Mouse (Mus musculus) granulocyte monocyte progenitor cell, adult 5-6 weeks (primary cell): ENCODE measurements around the gene Lamb1. TPM values are rescaled to one million over a fixed set of nuclear protein-coding genes. Genes with fewer than 3 reads are reported as not detected.

ENCODE experiments used
- ATAC-seq: replicated peaks from 2 replicates; pipeline ENCODE4 v1.8.0; 2016; ENCODE audit warnings: mild to moderate bottlenecking, moderate TSS enrichment, inconsistent platforms; ENCODE audit not compliant: poor library complexity, severe bottlenecking
- total RNA-seq, 2 experiments: library from RNA; stranded (forward) in 1 of 2; stranded (reverse) in 1 of 2; fragments of 200-712, 200-1000 nt in 1 of 2; fragments of >200 nt in 1 of 2; fragmentation: Nextera tagmentation in 1 of 2; gene quantifications; 2 replicates each; pipeline ENCODE4 v1.2.3; 2014 to 2017

Gene Lamb1
- total RNA-seq, 2 experiments from 2014 or later = not detected

GRCm38 (mm10) chr12:31310687-31311086 is 45.7 kb downstream of the Lamb1 start:
- ATAC-seq = no peak

GRCm38 (mm10) chr12:31311671-31312265 is 46.7 kb downstream of the Lamb1 start:
- no peak for ATAC-seq

GRCm38 (mm10) chr12:31312281-31312680 is 47.2 kb downstream of the Lamb1 start:
- ATAC-seq = no peak

GRCm38 (mm10) chr12:31313136-31313535 is 48.1 kb downstream of the Lamb1 start:
- ATAC-seq = no peak

- no peak for ATAC-seq
Measured at GRCm38 (mm10) chr12:31314310-31314709, 49.3 kb downstream of the Lamb1 start.

- no peak for ATAC-seq
Measured at GRCm38 (mm10) chr12:31315961-31316360, 50.9 kb downstream of the Lamb1 start.

GRCm38 (mm10) chr12:31317670-31318408 is 52.8 kb downstream of the Lamb1 start:
- ATAC-seq = no peak

GRCm38 (mm10) chr12:31318409-31318963 is 53.5 kb downstream of the Lamb1 start:
- ATAC-seq = no peak

- no peak for ATAC-seq
Measured at GRCm38 (mm10) chr12:31320817-31321216, 55.8 kb downstream of the Lamb1 start.

GRCm38 (mm10) chr12:31321532-31321931 is 56.5 kb downstream of the Lamb1 start:
- ATAC-seq = no peak

- ATAC-seq = no peak
Measured at GRCm38 (mm10) chr12:31323136-31323695, 58.2 kb downstream of the Lamb1 start.

- no peak for ATAC-seq
Measured at GRCm38 (mm10) chr12:31327139-31327538, 62.1 kb downstream of the Lamb1 start.

- no peak for ATAC-seq
Measured at GRCm38 (mm10) chr12:31333261-31333660, 68.2 kb downstream of the Lamb1 start.

GRCm38 (mm10) chr12:31350191-31350943 is 85.3 kb downstream of the Lamb1 start:
- peak; percentile 60 for ATAC-seq

GRCm38 (mm10) chr12:31350944-31351928 is 86.2 kb downstream of the Lamb1 start, which contains the start of gene Dld:
TSS of gene Dld (minus strand) at chr12:31351453.
- peak; percentile 97 for ATAC-seq

- ATAC-seq = no peak
Measured at GRCm38 (mm10) chr12:31366428-31366827, 101.4 kb downstream of the Lamb1 start.

- ATAC-seq = no peak
Measured at GRCm38 (mm10) chr12:31367721-31368120, 102.7 kb downstream of the Lamb1 start.

- ATAC-seq = no peak
Measured at GRCm38 (mm10) chr12:31369118-31369517, 104.1 kb downstream of the Lamb1 start.

GRCm38 (mm10) chr12:31369656-31370055 is 104.6 kb downstream of the Lamb1 start:
- ATAC-seq = peak; percentile 66
